Mouse (Mus musculus) frontal cortex, adult 2 months (tissue): ENCODE data around the gene Psg19. TPM values are rescaled to one million over a fixed set of nuclear protein-coding genes. Genes with fewer than 3 reads are reported as not detected.
A peak's percentile ranks its signal among the peaks of the same experiment; 100 is the strongest.
"Not testable (repeated sequence)": the region's sequence is repeated elsewhere in the genome, so short reads cannot be mapped to it uniquely, and the experiment has no call there.

Source experiments
- DNase-seq, 2 experiments: peaks; one replicate each; pipeline ENCODE4 v3.0.0; 2022; ENCODE audit warnings: low spot score in 1 of 2; ENCODE audit errors: extremely low spot score in 1 of 2
- polyA plus RNA-seq: library from polyadenylated mRNA; depleted of rRNA; stranded (reverse); fragments of >200 nt; gene quantifications from 2 replicates; pipeline ENCODE4 v1.2.3, GENCODE M21; 2012; rRNA removed

Gene Psg19
- polyA plus RNA-seq = 0.20 and 0.59 TPM in 2 replicates

- no peak for DNase-seq
Measured at GRCm38 (mm10) chr7:18798420-18798819, at the start of gene Psg19. TSS of gene Psg19 (minus strand) at chr7:18798520.

DNA sequence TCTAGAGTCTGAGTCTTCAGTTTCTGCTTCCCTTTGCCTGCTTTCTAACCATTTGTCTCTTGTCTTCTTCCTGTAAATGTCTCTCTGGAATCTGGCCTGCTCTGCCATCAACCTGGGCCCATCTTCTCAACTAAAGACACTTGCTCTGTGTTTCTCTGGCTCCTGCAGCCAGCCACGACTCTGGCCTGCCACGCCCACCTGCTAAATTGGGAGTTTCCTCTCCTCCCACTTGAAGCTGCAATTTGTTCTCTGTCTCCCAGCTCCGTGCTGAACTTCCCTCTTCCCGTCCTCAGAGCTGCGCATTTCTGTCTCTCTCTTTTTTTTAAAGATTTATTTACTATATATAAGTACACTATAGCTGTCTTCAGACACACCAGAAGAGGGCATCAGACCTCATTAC lies 46.5 kb upstream of the Psg19 start:
- no peak for DNase-seq

- DNase-seq = no peak
Measured at GRCm38 (mm10) chr7:18841174-18841567, 42.9 kb upstream of the Psg19 start.

DNA sequence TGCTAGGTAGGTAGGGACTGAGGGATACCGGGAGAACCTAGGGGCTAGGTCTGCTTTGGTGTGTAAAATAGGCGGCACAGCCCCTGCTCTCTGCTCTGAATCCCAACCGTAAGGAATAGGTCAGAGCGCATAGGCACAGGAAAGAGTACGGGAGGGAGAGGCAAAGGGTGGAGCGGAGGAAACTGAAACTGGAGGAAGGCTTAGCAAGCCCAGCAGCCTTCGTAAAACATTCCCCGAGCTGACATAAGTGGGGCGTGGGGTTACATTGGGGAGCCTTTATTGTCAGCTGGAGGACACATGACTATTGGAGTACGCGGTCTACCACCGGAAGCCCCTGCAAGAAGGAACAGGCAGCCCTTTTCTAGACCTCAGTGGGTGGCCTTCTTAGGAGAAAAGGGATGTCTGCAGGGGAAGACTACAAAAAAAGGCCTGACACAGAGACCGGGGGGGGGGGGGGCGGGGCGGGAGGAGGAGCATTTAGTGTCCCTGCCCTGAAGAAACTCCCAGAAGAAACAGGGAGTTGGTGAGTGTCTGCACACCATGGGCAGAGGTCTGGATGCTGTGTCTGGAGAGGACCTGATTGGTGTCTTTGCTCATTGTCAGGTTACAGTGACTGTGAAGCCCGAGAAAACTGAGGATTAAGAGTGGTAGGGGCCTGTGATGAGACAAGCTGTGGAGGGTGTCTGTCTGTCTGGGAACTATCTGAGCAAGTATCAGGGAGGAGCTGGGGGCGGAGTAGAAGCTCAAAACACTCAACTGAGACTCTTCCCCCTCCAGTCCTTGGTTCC lies 42.3 kb upstream of the Psg19 start:
- DNase-seq = peak; percentile 5 to 27

DNA sequence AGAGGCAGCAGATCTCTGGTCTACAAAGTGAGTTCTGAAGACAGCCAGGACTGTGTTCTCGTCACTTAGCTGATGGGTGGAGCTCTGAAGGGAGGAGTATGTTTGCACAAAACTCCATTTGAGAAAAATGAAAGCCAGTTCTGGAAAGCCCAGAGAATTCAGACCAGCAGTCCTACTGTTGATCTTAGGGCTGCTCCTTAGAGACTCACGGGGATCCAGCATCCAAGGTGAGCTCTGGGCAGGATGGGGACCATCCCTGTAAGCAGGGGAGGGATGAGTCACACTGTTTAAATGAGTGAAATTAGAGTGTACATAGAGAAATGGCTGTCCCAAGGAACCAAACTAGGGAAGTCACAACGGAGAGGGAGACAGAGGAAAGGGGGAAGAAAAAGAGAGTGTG lies 41.5 kb upstream of the Psg19 start, which contains the start of gene Mill2:
Gene Mill2 (plus strand): TSS at position 102 of the 400 bp plus-strand sequence.
- peak in 1 of 2 experiments; percentile 7 for DNase-seq

- DNase-seq = no peak
Measured at GRCm38 (mm10) chr7:18832298-18832697, 34.0 kb upstream of the Psg19 start.

- no peak for DNase-seq
Measured at GRCm38 (mm10) chr7:18829545-18829944, 31.2 kb upstream of the Psg19 start.

GRCm38 (mm10) chr7:18828592-18828991 lies 30.3 kb upstream of the Psg19 start:
- peak in 1 of 2 experiments; percentile 2 for DNase-seq

- DNase-seq = no peak
Measured at GRCm38 (mm10) chr7:18827792-18828546, 29.6 kb upstream of the Psg19 start.

- no peak for DNase-seq
Measured at GRCm38 (mm10) chr7:18821507-18821906, 23.2 kb upstream of the Psg19 start, which contains the start of gene Psg17. TSS of gene Psg17 (minus strand) at chr7:18821607.

DNA sequence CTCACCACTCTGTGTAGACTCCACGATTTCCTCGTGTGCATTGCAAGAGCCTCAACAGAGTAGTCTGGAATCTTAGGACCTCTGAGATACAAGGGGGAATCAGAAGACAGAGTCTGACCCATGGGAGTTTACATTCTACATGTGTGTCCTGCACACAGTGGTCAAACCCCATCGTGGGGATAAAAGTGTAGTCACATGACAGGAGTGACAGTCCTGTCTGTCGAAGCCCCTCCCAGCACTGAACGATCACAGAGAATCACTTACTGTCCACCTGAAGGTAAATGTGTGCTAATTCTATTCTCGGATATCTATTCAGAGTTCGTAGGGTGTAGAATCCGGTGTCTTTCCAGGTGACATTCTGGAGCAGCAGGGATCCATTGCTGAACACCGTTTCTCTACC lies 20.0 kb upstream of the Psg19 start:
- no peak for DNase-seq

DNA sequence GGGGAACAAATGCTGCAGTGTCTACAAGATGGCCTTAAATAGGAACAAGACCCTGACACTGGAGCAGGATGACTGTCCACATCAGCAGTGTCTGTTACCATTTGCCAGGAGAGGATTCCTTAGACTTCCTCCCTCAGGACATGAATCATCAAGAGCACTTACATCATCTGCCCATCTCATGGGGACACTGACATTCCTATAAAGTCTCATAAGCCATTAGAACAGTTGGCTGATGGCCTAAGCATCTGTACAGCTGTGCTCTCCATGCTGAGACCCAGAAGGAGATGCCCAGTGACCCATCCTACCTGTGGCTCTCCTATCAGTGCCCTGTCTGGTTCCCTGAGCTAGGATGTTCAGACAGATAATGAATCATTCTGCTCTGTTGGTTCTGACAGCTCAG lies 5.2 kb upstream of the Psg19 start:
- DNase-seq = no peak

GRCm38 (mm10) chr7:18799129-18799528 lies 809 bp upstream of the Psg19 start:
- DNase-seq = no peak

GRCm38 (mm10) chr7:18790671-18791070 lies 7.6 kb downstream of the Psg19 start:
- not testable (repeated sequence) for DNase-seq

- DNase-seq = not testable (repeated sequence)
Measured at GRCm38 (mm10) chr7:18781301-18781700, 17.0 kb downstream of the Psg19 start.

- DNase-seq = no peak
Measured at GRCm38 (mm10) chr7:18779337-18779781, 19.0 kb downstream of the Psg19 start.

DNA sequence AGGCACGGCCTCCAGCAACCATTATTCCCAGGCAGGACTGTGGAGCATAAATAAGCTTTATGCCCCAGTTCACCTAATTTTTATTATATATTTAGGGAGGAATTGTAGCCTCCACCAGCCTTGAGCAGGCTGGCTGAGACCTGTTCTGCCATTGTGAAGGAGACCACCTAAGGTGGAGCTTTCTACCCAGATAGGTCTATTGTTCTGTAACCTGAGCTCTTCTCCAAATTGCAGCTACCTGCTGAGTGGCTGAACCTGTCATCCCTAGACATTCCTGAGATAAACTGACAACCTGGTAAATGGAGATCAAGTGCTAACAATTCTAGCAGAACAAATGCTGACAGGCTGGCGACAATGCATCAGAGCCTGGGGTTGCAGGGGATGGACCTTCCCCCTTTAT lies 35.4 kb downstream of the Psg19 start:
- DNase-seq = not testable (repeated sequence)

- DNase-seq = not testable (repeated sequence)
Measured at GRCm38 (mm10) chr7:18760152-18760551, 38.2 kb downstream of the Psg19 start.

DNA sequence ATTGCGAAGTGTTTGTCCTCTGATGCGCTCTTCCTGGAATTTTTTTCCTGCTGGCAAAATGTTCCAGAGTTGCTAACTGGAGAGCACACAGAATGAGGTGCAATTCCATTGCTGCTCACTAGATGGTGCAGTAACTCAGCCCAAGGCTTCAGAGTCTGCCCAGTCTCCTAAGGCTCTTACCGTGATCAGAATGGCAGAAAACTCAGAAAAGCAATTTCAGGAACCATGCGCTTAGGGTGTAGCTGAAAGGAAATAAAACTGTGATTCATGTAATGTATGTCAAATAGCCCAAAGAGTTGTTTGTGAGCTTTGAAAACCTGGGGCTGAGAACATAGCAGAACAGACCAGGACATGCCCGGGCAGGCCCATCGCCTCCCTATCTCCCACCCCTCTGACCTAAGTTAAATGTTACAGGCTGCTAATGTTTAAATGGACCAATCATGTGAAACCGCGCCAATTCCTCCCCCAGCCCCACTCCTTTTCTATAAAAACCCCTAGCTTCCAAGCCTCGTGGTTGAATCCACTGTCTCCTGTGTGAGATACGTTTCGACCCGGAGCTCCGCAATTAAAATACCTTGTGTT lies 48.3 kb downstream of the Psg19 start:
- peak; percentile 1 to 82 for DNase-seq

DNA sequence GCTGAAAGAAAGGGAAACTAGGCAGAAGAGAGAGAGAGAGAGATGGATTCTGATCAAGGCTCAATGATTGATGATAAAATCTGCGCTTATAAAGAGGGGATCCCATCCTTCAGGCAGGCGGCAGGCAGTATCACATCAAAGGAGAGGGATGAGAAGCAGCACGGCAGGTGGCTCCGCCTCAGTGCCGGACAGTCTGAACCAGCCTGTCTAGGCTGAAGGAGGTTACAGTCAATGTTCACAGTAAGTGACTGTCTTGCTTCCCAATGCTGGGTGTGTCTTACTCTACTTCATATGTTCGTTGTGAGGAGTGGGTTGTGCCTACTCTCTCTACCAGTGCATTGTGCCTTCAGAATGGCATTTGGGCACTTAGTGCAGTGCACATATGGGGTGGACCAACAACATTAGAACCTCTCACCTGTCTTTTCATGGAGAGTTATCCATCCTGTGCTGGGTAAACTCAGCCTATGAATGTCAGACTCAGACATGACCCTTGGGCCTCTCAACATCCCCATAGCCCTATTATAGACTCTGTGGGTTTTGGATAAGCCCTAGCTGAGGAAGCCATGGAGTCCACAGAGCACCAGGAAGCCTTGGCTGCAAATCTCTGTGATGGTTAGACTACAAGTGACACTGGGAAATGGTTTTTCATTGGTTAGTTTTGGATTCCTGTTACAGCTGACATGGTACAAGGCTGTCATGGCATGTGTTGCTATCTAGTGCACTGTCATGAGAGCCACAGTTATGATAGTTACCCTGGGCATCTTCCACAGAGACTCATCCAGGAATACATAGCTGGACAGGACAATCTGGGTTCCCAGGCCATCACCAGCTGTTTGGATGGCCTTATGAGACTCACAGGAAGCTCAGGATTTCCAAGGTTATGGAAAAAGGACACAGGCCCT lies 49.1 kb downstream of the Psg19 start:
- no peak for DNase-seq
